Mouse (Mus musculus): ENCODE results near the gene Taar5. TPM values are rescaled to one million over a fixed set of nuclear protein-coding genes. Genes with fewer than 3 reads are reported as not detected.

Gene Taar5
- polyA plus RNA-seq, 1 experiment from 2014 or later = not detected

GRCm38 (mm10) chr10:23948026-23948425, 22.5 kb upstream of the Taar5 start:
- H3K4me1 ChIP-seq (replicated peaks; ENCODE audit: control insufficient read depth, insufficient read depth) = no peaks in the 10 kb centered on the region
- no peaks in the 10 kb centered on the region for H3K9me3 ChIP-seq (ENCODE audit: control insufficient read depth, low read length)
- WGBS = 34% methylated on average over 7 of the region's 7 CpGs
- no peak overlapping the region for H3K4me2 ChIP-seq (replicated peaks; ENCODE audit: low read depth)
- H3K27me3 ChIP-seq (ENCODE audit: control insufficient read depth, insufficient read depth, low read length) = no peaks in the 10 kb centered on the region
- no peak overlapping the region for H3K27ac ChIP-seq (replicated peaks)
- ATAC-seq (ENCODE audit: low FRiP score, low TSS enrichment) (no peak), DNase-seq (ENCODE audit: low spot score) (peak; percentile 32)
- TF ChIP-seq EP300 (optimal IDR thresholded peaks at IDR 0.05) (no peak), CTCF (IDR thresholded peaks at IDR 0.05; ENCODE audit: low read depth) (no peak)
- no peak overlapping the region for H3K4me3 ChIP-seq (ENCODE audit: low read depth, low read length)
- no peak overlapping the region for H3K9ac ChIP-seq (ENCODE audit: low read length)
- H3K36me3 ChIP-seq (ENCODE audit: control insufficient read depth, insufficient read depth, low read length) = no peaks in the 10 kb centered on the region

DNA sequence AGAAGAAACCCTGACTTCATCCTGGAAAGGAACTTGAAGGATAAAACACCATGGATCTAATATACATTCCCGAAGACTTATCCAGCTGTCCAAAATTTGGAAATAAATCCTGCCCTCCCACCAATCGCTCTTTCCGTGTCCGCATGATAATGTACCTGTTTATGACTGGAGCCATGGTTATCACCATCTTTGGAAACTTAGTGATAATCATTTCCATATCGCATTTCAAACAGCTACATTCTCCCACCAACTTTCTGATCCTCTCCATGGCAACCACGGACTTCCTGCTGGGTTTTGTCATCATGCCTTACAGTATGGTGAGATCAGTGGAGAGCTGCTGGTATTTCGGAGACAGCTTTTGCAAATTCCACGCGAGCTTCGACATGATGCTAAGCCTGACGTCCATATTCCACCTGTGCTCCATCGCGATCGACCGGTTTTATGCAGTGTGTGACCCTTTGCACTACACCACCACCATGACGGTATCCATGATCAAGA, 20.9 kb upstream of the Taar5 start, which contains the start of gene Taar3:
Gene Taar3, plus strand, starts transcription at position 51 of the 498 bp plus-strand sequence.
- DNase-seq (ENCODE audit: low spot score) (no peak), ATAC-seq (ENCODE audit: low FRiP score, low TSS enrichment) (no peak)
- Histone ChIP-seq H3K9me3 (ENCODE audit: control insufficient read depth, low read length) (no peaks in the 10 kb centered on the region), H3K4me2 (replicated peaks; ENCODE audit: low read depth) (no peak within 1 kb of the TSS), H3K9ac (ENCODE audit: low read length) (no peak within 1 kb of the TSS), H3K27ac (replicated peaks) (no peak within 1 kb of the TSS), H3K36me3 (ENCODE audit: control insufficient read depth, insufficient read depth, low read length) (no peaks in the 10 kb centered on the region), H3K27me3 (ENCODE audit: control insufficient read depth, insufficient read depth, low read length) (no peaks in the 10 kb centered on the region), H3K4me1 (replicated peaks; ENCODE audit: control insufficient read depth, insufficient read depth) (no peaks in the 10 kb centered on the region), H3K4me3 (ENCODE audit: low read depth, low read length) (no peak within 1 kb of the TSS)
- TF ChIP-seq EP300 (optimal IDR thresholded peaks at IDR 0.05) (no peak), CTCF (IDR thresholded peaks at IDR 0.05; ENCODE audit: low read depth) (no peak)
- WGBS = 85% methylated on average over 16 of the region's 16 CpGs

- no peak for TF ChIP-seq CTCF (IDR thresholded peaks at IDR 0.05; ENCODE audit: low read depth)
- TF ChIP-seq EP300 (optimal IDR thresholded peaks at IDR 0.05) = no peak
- H3K27me3 ChIP-seq (ENCODE audit: control insufficient read depth, insufficient read depth, low read length) = no peaks in the 10 kb centered on the region
- no peaks in the 10 kb centered on the region for H3K4me1 ChIP-seq (replicated peaks; ENCODE audit: control insufficient read depth, insufficient read depth)
- H3K4me3 ChIP-seq (ENCODE audit: low read depth, low read length) = no peak overlapping the region
- 79% methylated on average over 6 of the region's 6 CpGs for WGBS
- ATAC-seq (ENCODE audit: low FRiP score, low TSS enrichment) (no peak), DNase-seq (ENCODE audit: low spot score) (no peak)
- H3K27ac ChIP-seq (replicated peaks) = no peak overlapping the region
- H3K4me2 ChIP-seq (replicated peaks; ENCODE audit: low read depth) = no peak overlapping the region
- no peaks in the 10 kb centered on the region for H3K36me3 ChIP-seq (ENCODE audit: control insufficient read depth, insufficient read depth, low read length)
- no peaks in the 10 kb centered on the region for H3K9me3 ChIP-seq (ENCODE audit: control insufficient read depth, low read length)
- no peak overlapping the region for H3K9ac ChIP-seq (ENCODE audit: low read length)
Measured at GRCm38 (mm10) chr10:23951714-23952113, 18.8 kb upstream of the Taar5 start.

DNA sequence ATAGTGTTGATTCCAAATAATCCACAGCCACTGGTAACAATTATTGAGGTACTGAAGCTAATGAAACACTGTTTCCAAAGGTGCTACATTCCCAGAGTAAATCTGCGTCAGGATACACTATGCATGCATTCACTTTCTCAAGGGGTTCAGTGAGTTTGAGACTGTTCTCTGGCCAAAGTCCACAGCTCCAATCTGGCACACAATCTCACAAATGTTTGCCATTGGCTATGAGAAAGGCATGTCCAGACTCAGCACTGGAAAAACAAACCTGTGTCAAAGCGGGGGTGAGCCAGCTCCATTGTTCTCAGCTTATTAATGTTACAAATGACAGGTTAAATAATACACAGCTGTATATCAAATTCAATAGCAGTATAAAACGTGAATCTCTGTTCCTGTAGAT, 11.4 kb upstream of the Taar5 start:
- TF ChIP-seq EP300 (optimal IDR thresholded peaks at IDR 0.05) (no peak), CTCF (IDR thresholded peaks at IDR 0.05; ENCODE audit: low read depth) (no peak)
- Histone ChIP-seq H3K27ac (replicated peaks) (no peak overlapping the region), H3K27me3 (ENCODE audit: control insufficient read depth, insufficient read depth, low read length) (no peaks in the 10 kb centered on the region), H3K9ac (ENCODE audit: low read length) (no peak overlapping the region), H3K4me2 (replicated peaks; ENCODE audit: low read depth) (no peak overlapping the region), H3K4me3 (ENCODE audit: low read depth, low read length) (no peak overlapping the region), H3K4me1 (replicated peaks; ENCODE audit: control insufficient read depth, insufficient read depth) (no peaks in the 10 kb centered on the region), H3K36me3 (ENCODE audit: control insufficient read depth, insufficient read depth, low read length) (no peaks in the 10 kb centered on the region), H3K9me3 (ENCODE audit: control insufficient read depth, low read length) (no peaks in the 10 kb centered on the region)
- ATAC-seq (ENCODE audit: low FRiP score, low TSS enrichment) (peak; percentile 93), DNase-seq (ENCODE audit: low spot score) (peak; percentile 74)
- 32% methylated on average over 3 of the region's 3 CpGs for WGBS

- WGBS = 93% methylated on average over 13 of the region's 13 CpGs
- H3K4me2 ChIP-seq (replicated peaks; ENCODE audit: low read depth) = no peak within 1 kb of the TSS
- no peak within 1 kb of the TSS for H3K9ac ChIP-seq (ENCODE audit: low read length)
- no peak within 1 kb of the TSS for H3K27ac ChIP-seq (replicated peaks)
- TF ChIP-seq CTCF (IDR thresholded peaks at IDR 0.05; ENCODE audit: low read depth) (no peak), EP300 (optimal IDR thresholded peaks at IDR 0.05) (no peak)
- no peaks in the 10 kb centered on the region for H3K4me1 ChIP-seq (replicated peaks; ENCODE audit: control insufficient read depth, insufficient read depth)
- no peak for ATAC-seq (ENCODE audit: low FRiP score, low TSS enrichment)
- no peak for DNase-seq (ENCODE audit: low spot score)
- H3K27me3 ChIP-seq (ENCODE audit: control insufficient read depth, insufficient read depth, low read length) = no peaks in the 10 kb centered on the region
- no peaks in the 10 kb centered on the region for H3K36me3 ChIP-seq (ENCODE audit: control insufficient read depth, insufficient read depth, low read length)
- H3K9me3 ChIP-seq (ENCODE audit: control insufficient read depth, low read length) = no peaks in the 10 kb centered on the region
- H3K4me3 ChIP-seq (ENCODE audit: low read depth, low read length) = no peak within 1 kb of the TSS
Measured at GRCm38 (mm10) chr10:23960444-23960915, 10.0 kb upstream of the Taar5 start, which contains the start of gene Taar4. TSS of gene Taar4 (plus strand) at chr10:23960494.

GRCm38 (mm10) chr10:23963444-23963843, 7.1 kb upstream of the Taar5 start:
- no peaks in the 10 kb centered on the region for H3K4me1 ChIP-seq (replicated peaks; ENCODE audit: control insufficient read depth, insufficient read depth)
- no peak overlapping the region for H3K9ac ChIP-seq (ENCODE audit: low read length)
- no peaks in the 10 kb centered on the region for H3K36me3 ChIP-seq (ENCODE audit: control insufficient read depth, insufficient read depth, low read length)
- no peak overlapping the region for H3K4me2 ChIP-seq (replicated peaks; ENCODE audit: low read depth)
- no peak for TF ChIP-seq EP300 (optimal IDR thresholded peaks at IDR 0.05)
- TF ChIP-seq CTCF (IDR thresholded peaks at IDR 0.05; ENCODE audit: low read depth) = no peak
- H3K9me3 ChIP-seq (ENCODE audit: control insufficient read depth, low read length) = no peaks in the 10 kb centered on the region
- no peaks in the 10 kb centered on the region for H3K27me3 ChIP-seq (ENCODE audit: control insufficient read depth, insufficient read depth, low read length)
- 42% methylated on average over 3 of the region's 3 CpGs for WGBS
- no peak overlapping the region for H3K27ac ChIP-seq (replicated peaks)
- DNase-seq (ENCODE audit: low spot score) (no peak), ATAC-seq (ENCODE audit: low FRiP score, low TSS enrichment) (no peak)
- no peak overlapping the region for H3K4me3 ChIP-seq (ENCODE audit: low read depth, low read length)

Data from stomach, postnatal 0 days (tissue).